Mouse (Mus musculus) adrenal gland, adult (tissue): ENCODE measurements around the gene Npl.
A peak's percentile ranks its signal among the peaks of the same experiment; 100 is the strongest.
"Not testable (repeated sequence)": the region's sequence is repeated elsewhere in the genome, so short reads cannot be mapped to it uniquely, and the experiment has no call there.

Experiments
- DNase-seq, 2 experiments: peaks; one replicate each; pipeline ENCODE4 v3.0.0; 2022 to 2023; ENCODE audit warnings: low spot score in 1 of 2; ENCODE audit not compliant: inconsistent age in 2 of 2

The Npl gene

GRCm38 (mm10) chr1:153542726-153543320, 7.0 kb downstream of the Npl start:
- peak; percentile 37 to 72 for DNase-seq

GRCm38 (mm10) chr1:153540753-153541152, 9.1 kb downstream of the Npl start:
- no peak for DNase-seq

- DNase-seq: no peak
These were observed 10.0 kb downstream of the Npl start for GRCm38 (mm10) chr1:153539739-153540333.

- DNase-seq: peak; percentile 88 to 90
These were observed 14.2 kb downstream of the Npl start for GRCm38 (mm10) chr1:153535611-153536010.

DNA sequence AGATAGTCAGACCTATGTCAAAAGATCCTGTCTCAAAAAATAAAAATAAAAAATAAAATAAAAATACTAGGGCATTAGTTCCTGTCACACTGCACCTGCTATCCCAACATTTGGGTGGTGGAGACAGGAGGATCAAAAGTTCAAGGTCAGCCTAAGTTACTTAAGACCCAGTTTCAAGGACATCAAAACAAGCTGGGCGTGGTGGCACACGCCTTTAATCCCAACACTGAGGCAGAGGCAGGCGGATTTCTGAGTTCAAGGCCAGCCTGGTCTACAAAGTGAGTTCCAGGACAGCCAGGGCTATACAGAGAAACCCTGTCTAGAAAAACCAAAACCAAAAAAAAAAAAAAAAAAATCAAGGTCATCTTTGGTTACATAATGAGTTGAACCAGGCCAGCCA, 16.9 kb downstream of the Npl start:
- DNase-seq: not testable (repeated sequence)

DNA sequence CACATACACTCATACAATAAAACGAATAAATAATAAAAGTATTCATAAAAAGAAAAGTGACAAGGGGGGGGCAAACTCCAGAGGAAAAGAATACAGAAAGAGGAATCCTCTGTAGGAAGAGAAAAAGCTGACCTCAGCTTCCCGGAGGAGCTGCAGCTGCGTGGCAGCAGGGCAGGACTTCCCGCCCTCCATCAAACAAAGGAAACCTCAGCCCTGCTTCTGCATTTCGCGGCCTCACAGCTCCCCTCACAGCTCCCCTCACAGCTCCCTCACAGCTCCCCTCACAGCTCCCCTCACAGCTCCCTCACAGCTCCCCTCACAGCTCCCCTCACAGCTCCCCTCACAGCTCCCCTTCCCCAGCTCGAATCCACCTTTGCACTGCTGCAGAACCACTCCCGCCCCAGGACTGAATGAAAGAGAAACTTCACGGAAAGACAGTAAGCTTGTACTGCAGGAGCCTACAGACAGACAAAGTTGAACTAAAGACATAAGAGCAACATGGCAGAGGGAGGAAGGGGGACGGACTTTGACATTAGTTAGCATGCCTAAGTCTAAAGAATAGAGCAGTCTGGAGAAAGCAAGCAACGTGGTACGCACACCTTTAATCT, 17.5 kb downstream of the Npl start:
- peak in 1 of 2 experiments; percentile 36 for DNase-seq

DNA sequence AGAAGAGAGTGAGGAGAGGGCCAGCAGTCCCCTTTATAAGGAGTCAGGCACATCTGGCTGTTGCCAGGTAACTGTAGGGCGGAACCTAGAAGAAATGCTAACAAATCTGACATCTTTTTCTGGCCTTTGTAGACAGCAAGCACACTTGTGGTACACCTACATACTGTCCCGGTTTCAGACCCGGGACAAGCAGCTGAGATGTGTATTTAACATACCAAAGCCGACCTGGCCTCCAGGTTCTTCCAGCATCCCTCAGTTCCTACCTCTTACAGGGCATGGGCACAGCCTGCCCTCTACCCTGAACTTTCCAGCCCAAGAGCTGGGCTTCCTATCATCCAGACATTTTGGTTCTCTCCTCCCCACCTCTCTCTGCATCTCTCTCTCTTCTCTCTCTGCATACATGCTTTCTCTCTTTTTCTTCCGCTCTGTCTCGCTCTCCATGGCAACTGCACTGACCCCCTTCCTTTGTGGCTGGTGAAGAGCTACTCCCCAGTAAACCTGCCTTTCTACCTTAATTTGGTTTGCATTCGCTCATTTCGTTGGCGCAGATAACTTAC, 18.1 kb downstream of the Npl start:
- no peak for DNase-seq

- no peak for DNase-seq
These were observed 27.7 kb downstream of the Npl start for GRCm38 (mm10) chr1:153522116-153522515.

DNA sequence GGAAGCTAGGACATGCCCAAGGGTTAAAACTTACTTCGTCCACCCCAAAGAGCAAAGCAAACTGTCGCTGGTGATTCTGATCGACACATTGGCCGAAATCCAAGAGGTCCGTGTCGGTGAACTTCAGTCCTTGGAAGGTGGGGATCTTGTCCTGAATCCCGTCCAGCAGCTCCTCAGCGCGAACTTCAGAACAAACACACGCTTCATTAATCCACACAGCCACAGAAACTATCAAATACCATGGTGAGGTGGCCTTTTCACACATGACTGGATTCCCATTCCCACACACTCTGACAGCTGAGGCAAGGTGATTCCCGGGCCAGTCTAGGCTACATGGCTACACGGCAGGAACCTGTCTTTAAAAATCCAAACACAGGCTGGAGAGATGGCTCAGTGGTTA, 34.5 kb downstream of the Npl start:
- DNase-seq: no peak

DNA sequence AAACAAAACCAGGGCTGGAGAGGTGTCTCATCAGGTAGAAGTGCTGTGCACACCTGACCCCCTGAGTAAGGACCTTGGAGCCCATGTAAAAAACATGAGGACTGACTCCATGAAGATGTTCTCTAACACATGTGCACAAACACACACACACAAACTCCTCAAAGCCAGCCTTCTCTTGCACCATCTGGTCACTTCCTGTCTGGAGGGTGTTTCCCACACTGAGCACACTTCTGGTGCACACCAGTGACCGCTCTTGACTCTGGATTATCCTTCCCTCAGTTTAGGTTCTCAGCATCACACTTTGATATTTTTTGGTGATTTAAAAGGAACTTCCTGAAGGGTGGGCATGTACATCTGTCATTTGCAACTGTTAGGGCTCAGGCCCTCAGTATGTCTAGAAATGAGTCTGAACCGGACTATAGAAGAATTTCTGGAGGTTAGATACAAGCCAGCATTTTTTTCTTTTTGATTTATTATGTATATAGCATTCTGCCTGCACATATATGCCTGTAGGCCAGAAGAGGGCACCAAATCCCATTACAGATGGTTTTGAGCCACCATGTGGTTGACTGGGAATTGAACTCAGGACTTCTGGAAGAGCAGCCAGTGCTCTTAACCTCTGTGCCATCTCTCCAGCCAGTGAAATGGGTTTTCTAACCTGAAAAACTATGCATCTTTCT, 39.4 kb downstream of the Npl start:
- no peak for DNase-seq

DNA sequence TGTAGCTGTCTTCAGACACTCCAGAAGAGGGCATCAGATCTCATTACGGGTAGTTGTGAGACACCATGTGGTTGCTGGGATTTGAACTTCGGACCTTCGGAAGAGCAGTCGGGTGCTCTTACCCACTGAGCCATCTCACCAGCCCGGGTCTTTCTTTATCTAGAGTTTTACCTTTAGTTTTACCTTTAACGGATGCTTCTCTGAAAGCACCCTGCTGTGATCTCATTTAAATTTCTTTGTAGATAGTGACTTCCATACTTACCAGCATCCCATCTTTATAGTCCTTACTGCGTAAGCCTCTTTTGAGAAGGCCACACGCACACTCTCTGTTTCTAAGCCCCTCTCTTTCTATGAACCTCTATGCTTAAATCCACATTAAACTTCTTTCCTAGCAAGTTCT, 40.3 kb downstream of the Npl start:
- not testable (repeated sequence) for DNase-seq

GRCm38 (mm10) chr1:153509012-153509411, 40.8 kb downstream of the Npl start:
- DNase-seq: no peak

GRCm38 (mm10) chr1:153506266-153506665, 43.6 kb downstream of the Npl start:
- DNase-seq: peak; percentile 71 to 73

- DNase-seq: peak in 1 of 2 experiments; percentile 73
These were observed 48.1 kb downstream of the Npl start for GRCm38 (mm10) chr1:153501644-153502321.

GRCm38 (mm10) chr1:153500030-153500429, 49.8 kb downstream of the Npl start:
- no peak for DNase-seq

DNA sequence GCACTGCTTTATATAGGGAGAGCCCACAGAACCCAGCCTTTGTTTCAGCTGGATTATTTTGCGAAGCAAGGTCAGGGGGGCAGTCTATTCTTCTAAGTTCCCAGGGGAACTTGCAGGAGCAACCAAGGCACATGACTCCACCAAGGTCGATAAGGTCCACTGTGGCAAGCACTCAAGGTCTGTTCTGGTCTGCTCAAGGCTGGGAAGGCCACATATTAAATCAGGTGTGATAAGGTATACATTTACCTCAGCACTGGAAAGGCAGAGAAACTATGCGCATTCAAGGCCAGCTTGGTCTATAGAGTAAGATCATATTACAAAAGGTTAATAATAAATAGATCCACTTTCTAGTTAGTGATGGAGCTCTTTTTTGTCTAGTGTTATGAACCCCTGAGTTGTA, 53.8 kb downstream of the Npl start:
- peak in 1 of 2 experiments; percentile 49 for DNase-seq

- no peak for DNase-seq
These were observed 55.9 kb downstream of the Npl start for GRCm38 (mm10) chr1:153493931-153494330.

GRCm38 (mm10) chr1:153493338-153493737, 56.5 kb downstream of the Npl start:
- peak; percentile 49 to 81 for DNase-seq

GRCm38 (mm10) chr1:153491822-153492221, 58.0 kb downstream of the Npl start:
- DNase-seq: peak in 1 of 2 experiments; percentile 50

GRCm38 (mm10) chr1:153491345-153491744, 58.5 kb downstream of the Npl start:
- no peak for DNase-seq

DNA sequence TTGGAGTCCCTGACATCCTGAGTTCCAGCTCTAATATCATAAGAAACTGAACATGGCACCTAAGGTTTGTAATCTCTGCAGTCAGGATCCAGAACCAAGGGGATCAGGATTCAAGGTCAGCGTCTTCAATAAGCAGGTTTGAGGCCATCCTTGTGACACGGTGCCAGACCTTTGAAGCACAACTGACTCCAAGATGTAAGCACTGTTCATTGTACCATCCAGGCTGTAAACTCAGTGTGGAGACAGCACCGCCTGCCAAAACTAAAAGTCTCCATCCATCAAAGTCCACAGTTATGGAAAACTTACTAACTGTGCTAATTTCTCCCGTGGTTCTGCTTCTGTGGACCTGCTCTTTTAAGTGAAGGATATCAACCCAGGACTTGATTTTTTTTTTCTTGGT, 59.9 kb downstream of the Npl start:
- DNase-seq: peak; percentile 43 to 66
